Mouse (Mus musculus) retina, postnatal 1 day (tissue): ENCODE measurements around the gene Spint3.

Experiments
- DNase-seq: peaks from one replicate; pipeline ENCODE4 v3.0.0-alpha.2; 2012

Gene Spint3

GRCm38 (mm10) chr2:164549963-164550894, 23.0 kb downstream of the Spint3 start:
- peak; percentile 44 for DNase-seq

- no peak for DNase-seq
These were observed 23.9 kb downstream of the Spint3 start for GRCm38 (mm10) chr2:164549338-164549737.

- DNase-seq = no peak
These were observed 28.7 kb downstream of the Spint3 start for GRCm38 (mm10) chr2:164544454-164545097.

GRCm38 (mm10) chr2:164543745-164544144, 29.5 kb downstream of the Spint3 start:
- DNase-seq = no peak

- no peak for DNase-seq
These were observed 30.7 kb downstream of the Spint3 start for GRCm38 (mm10) chr2:164542598-164542997.

GRCm38 (mm10) chr2:164542132-164542531, 31.1 kb downstream of the Spint3 start:
- DNase-seq = peak; percentile 24

GRCm38 (mm10) chr2:164540652-164541427, 32.4 kb downstream of the Spint3 start:
- no peak for DNase-seq

- no peak for DNase-seq
These were observed 36.3 kb downstream of the Spint3 start for GRCm38 (mm10) chr2:164537003-164537402.

- DNase-seq = no peak
These were observed 38.9 kb downstream of the Spint3 start for GRCm38 (mm10) chr2:164534315-164534714.

GRCm38 (mm10) chr2:164531169-164531568, 42.1 kb downstream of the Spint3 start:
- DNase-seq = peak; percentile 78

- no peak for DNase-seq
These were observed 44.7 kb downstream of the Spint3 start for GRCm38 (mm10) chr2:164528557-164528956.

GRCm38 (mm10) chr2:164523301-164523773, 49.9 kb downstream of the Spint3 start:
- DNase-seq = no peak

GRCm38 (mm10) chr2:164522280-164522679, 51.0 kb downstream of the Spint3 start:
- DNase-seq = no peak

- DNase-seq = no peak
These were observed 51.4 kb downstream of the Spint3 start for GRCm38 (mm10) chr2:164521841-164522240.

- DNase-seq = peak; percentile 71
These were observed 52.5 kb downstream of the Spint3 start for GRCm38 (mm10) chr2:164520782-164521181.
